Mouse (Mus musculus) hindbrain, embryonic 13.5 days (tissue): ENCODE measurements at regions not wholly inside any gene's neighbourhood (a gene's known extent, or its start where the extent isn't known, plus 50 kb on each side); places are given as distances from the start of the nearest gene placed in this dataset.
A peak's percentile ranks its signal among the peaks of the same experiment; 100 is the strongest.

Experiments used
- ATAC-seq: fragments of 200-750 bp; cut with Nextera tagmentation; 2 replicates; pipeline ENCODE4 v1.8.0; 2017; ENCODE audit warnings: moderate TSS enrichment; ENCODE audit not compliant: low FRiP score
- H3K27ac ChIP-seq: fragments of 300-500 bp; sonication (generic); 2 replicates; pipeline ENCODE4 v1.5.1; 2015; ENCODE audit warnings: inconsistent platforms, mild to moderate bottlenecking, moderate library complexity
- H3K27me3 ChIP-seq: fragments of 300-500 bp; sonication (generic); 2 replicates; pipeline ENCODE4 v1.6.1; 2015; ENCODE audit warnings: mild to moderate bottlenecking, inconsistent platforms
- H3K36me3 ChIP-seq: fragments of 300-500 bp; sonication (generic); 2 replicates; pipeline ENCODE4 v1.6.1; 2015; ENCODE audit warnings: mild to moderate bottlenecking, inconsistent platforms
- H3K4me1 ChIP-seq: fragments of 300-500 bp; sonication (generic); replicated peaks from 2 replicates; pipeline ENCODE4 v1.6.1; 2015; ENCODE audit warnings: inconsistent platforms
- H3K4me2 ChIP-seq: fragments of 300-500 bp; sonication (generic); 2 replicates; pipeline ENCODE4 v1.6.1; 2015; ENCODE audit warnings: inconsistent platforms, mild to moderate bottlenecking, moderate library complexity
- H3K4me3 ChIP-seq: fragments of 300-500 bp; sonication (generic); 2 replicates; pipeline ENCODE4 v1.5.1; 2015; ENCODE audit warnings: mild to moderate bottlenecking, inconsistent platforms
- H3K9ac ChIP-seq: fragments of 300-500 bp; sonication (generic); 2 replicates; pipeline ENCODE4 v1.6.1; 2015; ENCODE audit warnings: mild to moderate bottlenecking, inconsistent platforms
- H3K9me3 ChIP-seq: fragments of 300-500 bp; sonication (generic); 2 replicates; pipeline ENCODE4 v1.6.1; 2016; ENCODE audit warnings: inconsistent platforms
- WGBS: fragments of 180-500 bp; shearing (Covaris S2); methylation state at CpG from one replicate; pipeline ENCODE4 v1.1.7; 2015; 5-methylcytosine and 5-hydroxymethylcytosine counted together

GRCm38 (mm10) chr11:112865836-112866235 is 83.8 kb downstream of the Sox9 start:
- no peaks in the 10 kb centered on the region for H3K9me3 ChIP-seq
- H3K4me1 ChIP-seq = peaks cover 25% of the 10 kb centered on the region
- no peaks in the 10 kb centered on the region for H3K36me3 ChIP-seq
- no peak overlapping the region for H3K27ac ChIP-seq
- no peak overlapping the region for H3K4me3 ChIP-seq
- peaks cover 12% of the 10 kb centered on the region; the same call in 1 of the 2 replicates for H3K27me3 ChIP-seq
- ATAC-seq = no peak
- 87% methylated on average over 9 of the region's 9 CpGs for WGBS
- no peak overlapping the region for H3K4me2 ChIP-seq
- no peak overlapping the region for H3K9ac ChIP-seq

- peak overlapping the region; percentile 80 for H3K27ac ChIP-seq
- peaks cover 46% of the 10 kb centered on the region for H3K4me1 ChIP-seq
- peak overlapping the region; percentile 31; the same call in 1 of the 2 replicates for H3K9ac ChIP-seq
- H3K9me3 ChIP-seq = no peaks in the 10 kb centered on the region
- H3K27me3 ChIP-seq = peaks cover 12% of the 10 kb centered on the region; the same call in 1 of the 2 replicates
- H3K4me2 ChIP-seq = peak overlapping the region; percentile 47
- WGBS = 20% methylated on average over 5 of the region's 5 CpGs
- no peak; the same call in 1 of the 2 replicates for ATAC-seq
- H3K36me3 ChIP-seq = no peaks in the 10 kb centered on the region
- H3K4me3 ChIP-seq = no peak overlapping the region
Measured at GRCm38 (mm10) chr11:112869571-112869970, 87.5 kb downstream of the Sox9 start.

GRCm38 (mm10) chr11:112870201-112871035 is 88.4 kb downstream of the Sox9 start:
- Histone ChIP-seq H3K9me3 (no peaks in the 10 kb centered on the region), H3K9ac (peak overlapping the region; percentile 31), H3K36me3 (no peaks in the 10 kb centered on the region), H3K4me1 (peaks cover 46% of the 10 kb centered on the region), H3K4me3 (peak overlapping the region; percentile 19), H3K27ac (peak overlapping the region; percentile 80), H3K27me3 (peaks cover 12% of the 10 kb centered on the region; the same call in 1 of the 2 replicates), H3K4me2 (peak overlapping the region; percentile 47)
- 1% methylated on average over 17 of the region's 17 CpGs for WGBS
- peak; percentile 94 for ATAC-seq

- no peak overlapping the region; the same call in 1 of the 2 replicates for H3K4me2 ChIP-seq
Measured at GRCm38 (mm10) chr11:112872677-112873367, 90.8 kb downstream of the Sox9 start.

GRCm38 (mm10) chr11:112874239-112874638 is 92.2 kb downstream of the Sox9 start:
- H3K4me1 ChIP-seq = peaks cover 48% of the 10 kb centered on the region
- H3K4me2 ChIP-seq = no peak overlapping the region
- H3K27ac ChIP-seq = no peak overlapping the region
- no peak overlapping the region for H3K9ac ChIP-seq
- H3K36me3 ChIP-seq = no peaks in the 10 kb centered on the region
- 85% methylated on average over 11 of the region's 11 CpGs for whole genome bisulfite sequencing
- ATAC-seq = no peak
- H3K9me3 ChIP-seq = no peaks in the 10 kb centered on the region
- no peaks in the 10 kb centered on the region for H3K27me3 ChIP-seq
- H3K4me3 ChIP-seq = no peak overlapping the region

More at GRCm38 (mm10) chr11:112872677-112873367, 90.8 kb downstream of the Sox9 start:
- 30% methylated on average over 11 of the region's 11 CpGs for WGBS
- Histone ChIP-seq H3K27me3 (no peaks in the 10 kb centered on the region), H3K27ac (peak overlapping the region; percentile 80), H3K9ac (0 out of 2 replicates have a peak overlapping the region, but pooled peaks have one; percentile 3), H3K4me1 (peaks cover 49% of the 10 kb centered on the region), H3K9me3 (no peaks in the 10 kb centered on the region), H3K36me3 (no peaks in the 10 kb centered on the region), H3K4me3 (no peak overlapping the region)
- no peak for ATAC-seq

- no peak for ATAC-seq
- H3K27me3 ChIP-seq = no peaks in the 10 kb centered on the region
- 37% methylated on average over 8 of the region's 8 CpGs for WGBS
Measured at GRCm38 (mm10) chr11:112876226-112876625, 94.2 kb downstream of the Sox9 start.

GRCm38 (mm10) chr11:112878436-112878835 is 96.4 kb downstream of the Sox9 start:
- H3K4me3 ChIP-seq = no peak overlapping the region
- H3K9ac ChIP-seq = no peak overlapping the region
- H3K36me3 ChIP-seq = no peaks in the 10 kb centered on the region
- H3K4me2 ChIP-seq = no peak overlapping the region
- ATAC-seq = no peak
- no peaks in the 10 kb centered on the region for H3K9me3 ChIP-seq
- peaks cover 6% of the 10 kb centered on the region for H3K4me1 ChIP-seq
- no peak overlapping the region for H3K27ac ChIP-seq
- H3K27me3 ChIP-seq = no peaks in the 10 kb centered on the region

More at GRCm38 (mm10) chr11:112876226-112876625, 94.2 kb downstream of the Sox9 start:
- H3K4me1 ChIP-seq = peaks cover 28% of the 10 kb centered on the region
- no peak overlapping the region for H3K9ac ChIP-seq
- H3K36me3 ChIP-seq = no peaks in the 10 kb centered on the region
- no peak overlapping the region for H3K27ac ChIP-seq
- H3K9me3 ChIP-seq = no peaks in the 10 kb centered on the region
- no peak overlapping the region for H3K4me2 ChIP-seq
- H3K4me3 ChIP-seq = no peak overlapping the region

- Histone ChIP-seq H3K9ac (no peak overlapping the region), H3K4me1 (peaks cover 8% of the 10 kb centered on the region; the same call in 1 of the 2 replicates), H3K27ac (no peak overlapping the region), H3K4me2 (no peak overlapping the region), H3K36me3 (no peaks in the 10 kb centered on the region), H3K4me3 (no peak overlapping the region), H3K27me3 (no peaks in the 10 kb centered on the region), H3K9me3 (no peaks in the 10 kb centered on the region)
- 88% methylated on average over 3 of the region's 3 CpGs for WGBS
- ATAC-seq = no peak
Measured at GRCm38 (mm10) chr11:112880736-112881135, 98.7 kb downstream of the Sox9 start.

GRCm38 (mm10) chr11:112885336-112885940 is 103.4 kb downstream of the Sox9 start:
- Histone ChIP-seq H3K4me3 (no peak overlapping the region), H3K27me3 (no peaks in the 10 kb centered on the region), H3K9me3 (no peaks in the 10 kb centered on the region), H3K27ac (no peak overlapping the region), H3K4me2 (no peak overlapping the region), H3K4me1 (peaks cover 4% of the 10 kb centered on the region; the same call in 1 of the 2 replicates), H3K9ac (no peak overlapping the region), H3K36me3 (no peaks in the 10 kb centered on the region)
- 39% methylated on average over 9 of the region's 9 CpGs for WGBS
- ATAC-seq = no peak

GRCm38 (mm10) chr11:112886139-112886538 is 104.1 kb downstream of the Sox9 start:
- no peak for ATAC-seq
- Histone ChIP-seq H3K4me2 (no peak overlapping the region), H3K4me3 (no peak overlapping the region), H3K9me3 (no peaks in the 10 kb centered on the region), H3K27me3 (no peaks in the 10 kb centered on the region), H3K9ac (no peak overlapping the region), H3K27ac (no peak overlapping the region), H3K36me3 (no peaks in the 10 kb centered on the region), H3K4me1 (peaks cover 4% of the 10 kb centered on the region; the same call in 1 of the 2 replicates)
- WGBS = 84% methylated on average over 16 of the region's 16 CpGs

GRCm38 (mm10) chr11:112889760-112890159 is 107.7 kb downstream of the Sox9 start:
- Histone ChIP-seq H3K27ac (no peak overlapping the region), H3K9ac (no peak overlapping the region), H3K4me3 (no peak overlapping the region), H3K9me3 (no peaks in the 10 kb centered on the region), H3K27me3 (no peaks in the 10 kb centered on the region), H3K36me3 (no peaks in the 10 kb centered on the region), H3K4me1 (peaks cover 4% of the 10 kb centered on the region; the same call in 1 of the 2 replicates), H3K4me2 (no peak overlapping the region)
- WGBS = 97% methylated on average over 6 of the region's 6 CpGs
- ATAC-seq = no peak

GRCm38 (mm10) chr11:112897597-112897996 is 115.6 kb downstream of the Sox9 start:
- no peak overlapping the region for H3K9ac ChIP-seq
- H3K4me1 ChIP-seq = no peaks in the 10 kb centered on the region
- H3K9me3 ChIP-seq = no peaks in the 10 kb centered on the region
- no peak overlapping the region for H3K27ac ChIP-seq
- H3K27me3 ChIP-seq = no peaks in the 10 kb centered on the region
- H3K4me3 ChIP-seq = no peak overlapping the region
- no peaks in the 10 kb centered on the region for H3K36me3 ChIP-seq
- ATAC-seq = no peak
- H3K4me2 ChIP-seq = no peak overlapping the region
- 94% methylated on average over 2 of the region's 2 CpGs for WGBS
